Mouse (Mus musculus) adrenal gland, postnatal 36 days (tissue): ENCODE results near the gene Ccne1. TPM values are rescaled to one million over a fixed set of nuclear protein-coding genes. Genes with fewer than 3 reads are reported as not detected.

Experiments used
- DNase-seq, 2 experiments: peaks; one replicate each; pipeline ENCODE4 v3.0.0; 2021; ENCODE audit warnings: mixed read lengths in 1 of 2
- total RNA-seq, 2 experiments: library from RNA; stranded (reverse); gene quantifications; 2 replicates each; pipeline ENCODE4 v1.2.3; 2021

Gene Ccne1
- total RNA-seq, 2 experiments from 2014 or later, result 4.5 to 8.5 TPM

- DNase-seq, result no peak
Observed at GRCm38 (mm10) chr7:38094353-38094752, 13.0 kb downstream of the Ccne1 start.

DNA sequence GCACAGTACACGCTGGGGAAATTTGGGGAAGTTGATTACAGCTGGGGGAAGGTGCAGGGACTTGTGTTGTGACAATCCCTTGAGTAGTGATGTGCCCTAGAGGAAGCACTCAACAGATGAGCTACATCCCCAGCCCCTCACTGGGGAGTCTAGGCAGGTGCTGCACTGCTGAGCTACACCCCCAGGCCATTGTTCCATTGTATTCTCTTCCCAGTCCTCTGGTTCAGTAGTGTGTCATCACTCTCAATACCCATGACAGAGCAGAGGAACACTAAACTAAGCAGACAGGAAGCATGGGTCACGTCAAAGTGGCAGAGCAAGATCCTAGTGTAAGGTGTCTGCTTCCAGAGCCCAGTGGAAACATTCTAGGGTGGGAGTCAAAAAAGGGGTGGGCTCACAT is 14.2 kb downstream of the Ccne1 start:
- DNase-seq, result no peak

GRCm38 (mm10) chr7:38089930-38090675 is 17.2 kb downstream of the Ccne1 start:
- no peak for DNase-seq

DNA sequence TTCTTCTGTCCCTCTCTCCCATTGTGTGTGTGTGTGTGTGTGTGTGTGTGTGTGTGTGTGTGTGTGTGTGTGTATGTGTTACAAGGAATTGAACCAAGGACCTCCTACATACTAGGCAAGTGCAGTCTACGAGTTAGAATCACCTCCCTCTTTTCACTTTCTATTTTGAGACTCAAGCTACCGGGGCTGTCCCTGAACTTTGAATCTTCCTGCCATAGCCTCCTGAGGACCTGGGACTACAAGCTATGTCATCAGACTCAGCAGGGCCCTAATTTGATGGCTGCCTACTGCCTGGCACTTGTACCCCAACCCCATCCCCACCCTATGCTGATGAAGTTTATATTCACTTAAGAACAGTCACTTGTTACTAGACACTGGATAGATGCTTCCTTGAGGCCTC is 18.9 kb downstream of the Ccne1 start:
- no peak for DNase-seq

DNA sequence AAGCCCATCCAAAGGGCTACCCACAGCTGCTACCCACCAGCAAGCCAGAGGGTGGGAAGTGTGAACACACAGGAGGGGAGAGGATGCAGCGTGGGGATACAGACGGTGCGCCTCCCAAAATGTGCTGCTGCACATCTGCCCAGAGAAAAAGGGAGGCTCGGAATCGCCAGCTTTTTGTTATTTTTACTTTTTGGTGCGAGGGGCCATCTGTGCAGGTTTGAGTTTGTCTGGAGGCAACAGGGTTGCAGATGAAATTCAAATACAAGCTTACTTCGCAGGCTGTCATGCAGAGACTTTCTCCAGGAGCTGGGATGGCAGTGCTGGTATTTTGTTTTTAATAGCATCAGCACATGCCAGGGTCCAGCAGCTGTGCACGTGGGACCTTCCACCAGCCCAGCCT is 19.5 kb downstream of the Ccne1 start:
- DNase-seq, result no peak

- no peak for DNase-seq
Observed at GRCm38 (mm10) chr7:38086401-38086800, 20.9 kb downstream of the Ccne1 start.

DNA sequence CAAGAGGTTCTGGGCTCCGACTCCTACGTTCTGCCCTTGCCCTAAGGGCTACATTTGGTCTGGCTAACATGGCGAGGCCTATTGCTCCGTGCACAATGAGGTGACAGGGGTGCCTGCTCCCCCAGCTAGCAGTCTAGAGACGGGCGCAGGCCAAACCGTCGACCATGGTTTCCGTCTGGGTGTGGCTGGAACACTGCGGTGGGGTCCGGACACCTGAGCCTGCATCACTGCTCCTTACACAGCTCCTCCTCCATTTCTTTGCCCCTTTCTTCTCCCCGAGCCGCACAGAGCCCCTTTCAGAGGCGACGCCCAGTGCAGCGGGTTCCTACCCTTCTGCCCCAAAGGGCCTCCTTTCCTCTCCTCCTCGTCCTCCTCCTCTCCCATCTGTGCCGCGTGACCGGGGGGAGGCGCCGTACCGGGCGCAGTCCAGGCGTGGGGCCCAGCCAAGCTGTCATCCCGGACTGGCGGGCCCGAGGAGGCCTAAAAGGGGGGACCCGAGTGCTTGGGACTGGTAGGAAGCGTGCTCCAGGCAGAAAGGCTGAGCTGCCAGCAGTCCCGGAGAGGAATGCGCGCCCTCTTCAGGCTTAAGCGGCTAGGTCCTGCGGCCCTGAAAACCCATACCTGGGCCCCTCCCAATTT is 21.6 kb downstream of the Ccne1 start:
- DNase-seq, result peak; percentile 64 to 71

- DNase-seq, result peak; percentile 100
Observed at GRCm38 (mm10) chr7:38084778-38085572, 22.4 kb downstream of the Ccne1 start.

- no peak for DNase-seq
Observed at GRCm38 (mm10) chr7:38082971-38083370, 24.4 kb downstream of the Ccne1 start.

DNA sequence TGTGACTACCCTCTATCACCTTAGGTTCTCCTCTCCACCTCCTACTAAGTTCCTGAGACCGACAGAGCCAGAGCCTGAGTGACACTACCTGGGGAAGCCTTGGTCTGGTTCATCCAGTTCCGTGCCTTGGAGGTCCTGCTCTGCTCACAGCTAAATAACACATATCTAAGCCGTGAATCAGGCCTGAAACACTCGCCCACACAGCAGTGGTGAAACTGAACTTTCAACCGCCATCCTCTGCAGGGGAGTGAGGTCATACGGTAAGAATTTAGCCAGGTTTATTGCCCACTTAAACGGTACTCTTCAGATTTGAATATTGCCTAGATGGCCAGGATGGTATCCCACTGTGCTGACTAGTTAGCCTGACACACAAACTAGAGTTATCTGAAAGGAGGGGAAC is 30.1 kb downstream of the Ccne1 start:
- DNase-seq, result no peak

- DNase-seq, result no peak
Observed at GRCm38 (mm10) chr7:38075487-38075886, 31.8 kb downstream of the Ccne1 start.

GRCm38 (mm10) chr7:38074920-38075319 is 32.4 kb downstream of the Ccne1 start:
- no peak for DNase-seq

DNA sequence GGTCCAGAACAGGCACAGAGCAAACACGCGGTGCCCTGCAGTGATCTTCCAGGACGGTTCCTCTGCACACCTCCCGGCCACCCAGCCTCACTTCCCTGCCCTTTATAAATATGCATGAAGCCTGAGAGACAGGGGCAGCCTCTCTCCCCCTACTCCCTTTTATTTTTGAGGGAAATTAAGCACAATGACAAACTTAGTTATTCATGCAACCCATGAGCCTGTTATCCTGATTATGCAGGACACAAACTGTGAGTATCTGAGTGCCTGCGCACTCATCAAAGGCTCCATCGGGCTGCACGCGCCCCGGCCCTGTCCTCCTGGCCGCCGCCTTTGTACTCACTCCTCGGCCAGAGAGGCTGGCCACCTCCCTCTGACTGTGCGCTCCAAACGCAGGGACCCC is 32.8 kb downstream of the Ccne1 start:
- DNase-seq, result no peak

DNA sequence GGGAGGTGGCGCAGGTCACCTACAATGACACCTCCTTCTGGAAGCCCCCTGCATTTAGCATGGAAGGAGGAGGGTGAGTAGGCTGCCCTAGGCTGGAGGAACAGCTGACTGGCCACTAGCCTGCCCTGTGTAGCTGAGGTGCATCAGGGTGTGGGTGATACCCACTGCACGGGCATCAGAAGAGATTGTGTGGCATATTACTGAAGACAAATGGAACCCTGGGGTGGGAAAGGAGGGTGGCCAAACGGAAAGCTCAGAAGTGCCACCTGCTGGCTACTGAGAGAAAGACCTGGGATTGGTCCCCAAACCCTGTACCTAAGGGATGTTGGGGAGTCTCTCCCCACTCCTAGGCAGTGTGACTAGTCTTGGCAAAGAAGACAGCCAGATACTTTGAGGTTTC is 33.6 kb downstream of the Ccne1 start:
- peak; percentile 53 to 72 for DNase-seq

- DNase-seq, result no peak
Observed at GRCm38 (mm10) chr7:38071065-38071464, 36.3 kb downstream of the Ccne1 start.

DNA sequence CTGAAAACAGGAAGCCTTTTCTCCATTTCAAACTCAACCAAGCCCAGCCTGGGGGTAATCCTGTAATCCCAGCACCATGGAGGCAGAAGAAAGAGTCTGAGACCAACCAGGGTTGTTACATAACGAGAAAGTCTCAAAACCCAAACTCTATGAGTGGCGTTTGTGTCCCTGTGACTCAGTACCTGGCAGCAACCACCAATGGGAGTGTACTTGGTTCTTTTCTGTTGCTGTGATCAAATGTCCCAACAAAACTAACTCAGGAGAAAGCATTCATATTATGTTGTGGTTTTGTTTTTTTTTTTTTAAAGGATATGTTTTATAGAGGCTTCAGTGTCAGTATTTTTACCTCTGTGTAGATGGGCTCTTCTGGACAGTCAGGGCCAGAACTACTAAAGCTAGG is 36.7 kb downstream of the Ccne1 start:
- DNase-seq, result peak; percentile 27 to 52

GRCm38 (mm10) chr7:38064431-38064830 is 42.9 kb downstream of the Ccne1 start:
- no peak for DNase-seq

- peak; percentile 90 to 92 for DNase-seq
Observed at GRCm38 (mm10) chr7:38061060-38061970, 46.0 kb downstream of the Ccne1 start.

DNA sequence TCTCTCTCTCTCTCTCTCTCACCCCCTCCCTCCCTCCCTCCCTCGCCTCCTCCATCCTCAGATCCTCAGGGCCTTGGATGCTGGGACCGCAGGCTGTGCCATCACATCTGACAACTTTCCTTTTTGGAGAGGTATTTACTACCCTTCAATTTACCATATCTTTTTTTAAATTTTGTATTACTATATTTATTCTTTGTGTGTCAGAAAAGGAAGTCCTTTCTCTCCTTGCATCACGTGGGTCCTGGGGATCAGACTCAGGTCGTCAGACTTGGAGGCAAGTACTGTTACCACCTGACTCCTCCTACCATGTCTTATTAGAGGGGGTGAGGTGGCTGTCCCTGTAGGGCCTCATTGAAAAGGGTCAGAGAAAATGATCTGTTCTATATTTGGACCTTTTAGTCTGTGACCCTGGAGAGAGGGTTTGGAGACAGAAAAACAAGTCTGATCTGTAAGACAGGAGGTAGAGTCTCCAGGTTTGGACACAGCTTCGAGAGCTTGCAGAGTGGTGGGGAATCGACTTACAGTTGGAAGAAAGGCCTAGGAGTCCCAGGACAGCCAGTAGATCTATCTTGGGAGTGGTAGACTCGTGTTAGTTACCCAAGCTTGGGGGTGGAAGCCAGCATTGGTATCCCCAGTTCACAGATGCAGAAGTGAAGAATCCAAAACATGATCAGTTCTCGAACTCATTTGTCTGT is 47.6 kb downstream of the Ccne1 start:
- no peak for DNase-seq

- no peak for DNase-seq
Observed at GRCm38 (mm10) chr7:38059096-38059495, 48.2 kb downstream of the Ccne1 start.

GRCm38 (mm10) chr7:38055996-38056395 is 51.3 kb downstream of the Ccne1 start:
- no peak for DNase-seq
